Mouse (Mus musculus) B cell, adult 62 days (primary cell): ENCODE measurements around the gene Gm6526. TPM values are rescaled to one million over a fixed set of nuclear protein-coding genes. Genes with fewer than 3 reads are reported as not detected.

Experiments used
- total RNA-seq: library from RNA; stranded (reverse); gene quantifications from 4 replicates; pipeline ENCODE4 v1.2.4, GENCODE M21; 2023

Gm6526 gene
- not detected in 4 replicates for total RNA-seq

DNA sequence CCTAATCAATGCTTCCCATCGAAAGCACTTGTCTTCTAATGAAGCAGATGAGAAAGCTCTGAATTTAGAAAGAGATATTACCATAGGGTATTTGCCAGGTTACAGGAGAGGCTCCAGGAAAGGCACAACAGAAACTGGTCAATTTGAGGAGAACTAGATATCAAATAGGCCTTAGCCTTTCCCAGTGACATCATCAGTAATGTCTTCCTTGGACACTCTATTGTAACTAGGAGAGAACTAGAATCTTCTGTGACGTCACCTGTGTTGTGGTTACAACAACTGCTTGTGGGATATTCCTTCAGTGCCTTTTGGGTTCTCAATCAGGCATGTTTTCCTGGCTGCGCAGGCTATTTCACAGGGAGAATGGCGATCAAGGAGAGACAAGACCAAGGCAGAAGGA is at the start of gene Gm6526:
TSS of gene Gm6526 (plus strand) at position 301 of the 400 bp plus-strand sequence.

DNA sequence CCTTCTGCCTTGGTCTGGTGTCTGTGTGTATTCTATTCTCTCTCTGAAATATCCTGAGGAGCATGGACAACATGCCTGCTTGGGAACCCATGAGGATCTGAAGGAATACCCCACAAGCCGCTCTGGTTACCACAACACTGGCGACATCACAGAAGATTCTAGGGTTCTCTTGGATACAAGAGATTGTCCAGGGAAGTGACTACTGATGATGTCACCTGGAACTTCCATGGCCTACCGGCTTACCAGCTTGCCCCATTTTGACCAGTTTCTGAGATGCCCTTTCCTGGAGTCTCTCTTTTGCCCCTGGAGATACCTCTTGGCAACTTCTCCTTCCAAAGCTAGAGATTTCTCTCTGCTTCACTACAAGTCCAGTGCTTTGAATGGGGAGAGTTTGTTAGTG is 20.3 kb upstream of the Gm6526 start, which contains the start of gene Gm16506:
TSS of gene Gm16506 (minus strand) at position 101 of the 400 bp plus-strand sequence.

DNA sequence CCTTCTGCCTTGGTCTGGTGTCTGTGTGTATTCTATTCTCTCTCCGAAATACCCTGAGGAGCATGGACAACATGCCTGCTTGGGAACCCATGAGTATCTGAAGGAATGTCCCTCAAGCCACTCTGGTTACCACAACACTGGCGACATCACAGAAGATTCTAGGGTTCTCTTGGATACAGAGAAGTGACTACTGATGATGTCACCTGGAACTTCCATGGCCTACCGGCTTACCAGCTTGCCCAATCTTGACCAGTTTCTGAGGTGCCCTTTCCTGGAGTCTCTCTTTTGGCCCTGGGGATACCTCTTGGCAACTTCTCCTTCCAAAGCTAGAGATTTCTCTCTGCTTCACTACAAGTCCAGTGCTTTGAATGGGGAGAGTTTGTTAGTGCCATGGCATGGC is 37.0 kb downstream of the Gm6526 start, which contains the start of gene Gm8180:
TSS of gene Gm8180 (minus strand) at position 101 of the 400 bp plus-strand sequence.

Other genes with a start within 250 kb of the Gm6526 start
- not detected in 4 replicates for gene Gm5799, start 204.3 kb upstream of the Gm6526 start, total RNA-seq
- not detected in 4 replicates for gene Gm17654, start 168.7 kb upstream of the Gm6526 start, total RNA-seq
- not detected in 4 replicates for gene Gm10375, start 139.9 kb upstream of the Gm6526 start, total RNA-seq
- not detected in 4 replicates for gene Gm8165, start 70.7 kb upstream of the Gm6526 start, total RNA-seq
- 2.0 to 2.7 TPM (median 2.6 TPM) in 4 replicates for gene Gm7324, start 50.0 kb upstream of the Gm6526 start, total RNA-seq
- gene Gm16506, start 20.4 kb upstream of the Gm6526 start, total RNA-seq: not detected in 4 replicates
- not detected in 4 replicates for gene Gm8180, start 36.9 kb downstream of the Gm6526 start, total RNA-seq
- gene Ear1, start 127.7 kb downstream of the Gm6526 start, total RNA-seq: not detected in 4 replicates
- not detected in 4 replicates for gene Ear10, start 175.7 kb downstream of the Gm6526 start, total RNA-seq
- gene Gm8113, start 177.5 kb downstream of the Gm6526 start, total RNA-seq: not detected in 4 replicates
- not detected in 4 replicates for gene Ang5, start 209.2 kb downstream of the Gm6526 start, total RNA-seq